Mouse (Mus musculus) neutrophil, adult 83 days (primary cell): Measurements from ENCODE around the gene Zfp384. TPM values are rescaled to one million over a fixed set of nuclear protein-coding genes. Genes with fewer than 3 reads are reported as not detected.

Experiments used
- total RNA-seq, 2 experiments: library from RNA; stranded (reverse); gene quantifications; one replicate each; pipeline ENCODE4 v1.2.4; 2023

Gene Zfp384
- 10 to 100 TPM; 68.3 to 71.3 TPM for total RNA-seq

GRCm38 (mm10) chr6:125009129-125009180 is at the start of gene Zfp384:
Zfp384 (plus strand) TSS chr6:125009145.

GRCm38 (mm10) chr6:124965088-124965719 is 43.7 kb upstream of the Zfp384 start, which contains the start of gene Cops7a:
Cops7a (minus strand) TSS chr6:124965538.

GRCm38 (mm10) chr6:124996551-124997501 is 12.1 kb upstream of the Zfp384 start, which contains the start of gene Pianp:
Pianp (plus strand) TSS chr6:124996694.

GRCm38 (mm10) chr6:125039533-125040153 is 30.7 kb downstream of the Zfp384 start, which contains the start of gene Ing4:
Ing4 (plus strand) TSS chr6:125039760.

GRCm38 (mm10) chr6:125049678-125050077 is 40.7 kb downstream of the Zfp384 start, which contains the start of gene Acrbp:
Acrbp (plus strand) TSS chr6:125049689.

GRCm38 (mm10) chr6:125067571-125067995 is 58.6 kb downstream of the Zfp384 start, which contains the start of gene Lpar5:
Lpar5 (plus strand) TSS chr6:125067920.

Other genes with a start within 250 kb of the Zfp384 start
- gene Eno2, start 239.5 kb upstream of the Zfp384 start, total RNA-seq, result not detected
- not detected for gene Lrrc23, start 229.4 kb upstream of the Zfp384 start, total RNA-seq
- gene Spsb2, start 200.5 kb upstream of the Zfp384 start, total RNA-seq, result 10 to 100 TPM; 21.0 to 23.8 TPM
- 100 to 1,000 TPM; 131 to 139 TPM for gene Tpi1, start 194.8 kb upstream of the Zfp384 start, total RNA-seq
- 10 to 100 TPM; 58.2 to 61.3 TPM for gene Usp5, start 179.7 kb upstream of the Zfp384 start, total RNA-seq
- 10 to 100 TPM; 77.1 to 93.0 TPM for gene Cdca3, start 179.6 kb upstream of the Zfp384 start, total RNA-seq
- not detected for gene Gnb3, start 168.9 kb upstream of the Zfp384 start, total RNA-seq
- gene P3h3, start 151.4 kb upstream of the Zfp384 start, total RNA-seq, result under 1 TPM; 0.55 to 0.61 TPM
- under 1 TPM in 1 of 2 experiments, not detected in 1; 0.15 TPM for gene Gpr162, start 145.2 kb upstream of the Zfp384 start, total RNA-seq
- gene Cd4, start 120.9 kb upstream of the Zfp384 start, total RNA-seq, result under 1 TPM in 1 of 2 experiments, not detected in 1; 0.24 TPM
- gene Lag3, start 97.4 kb upstream of the Zfp384 start, total RNA-seq, result 1 to 10 TPM in 1 of 2 experiments, under 1 TPM in 1; 0.44 to 1.2 TPM
- 100 to 1,000 TPM in 1 of 2 experiments, 10 to 100 TPM in 1; 99.4 to 117 TPM for gene Ptms, start 89.0 kb upstream of the Zfp384 start, total RNA-seq
- 10 to 100 TPM; 89.4 to 93.4 TPM for gene Mlf2, start 77.8 kb upstream of the Zfp384 start, total RNA-seq
- gene Cops7a, start 43.6 kb upstream of the Zfp384 start, total RNA-seq, result 10 to 100 TPM; 19.9 to 22.1 TPM
- gene Pianp, start 12.5 kb upstream of the Zfp384 start, total RNA-seq, result not detected
- gene Ing4, start 30.6 kb downstream of the Zfp384 start, total RNA-seq, result 10 to 100 TPM; 63.2 to 66.2 TPM
- gene Acrbp, start 40.5 kb downstream of the Zfp384 start, total RNA-seq, result 10 to 100 TPM; 14.2 to 19.9 TPM
- gene Lpar5, start 58.8 kb downstream of the Zfp384 start, total RNA-seq, result 10 to 100 TPM; 11.4 to 13.2 TPM
- gene Chd4, start 86.8 kb downstream of the Zfp384 start, total RNA-seq, result 100 to 1,000 TPM; 177 to 182 TPM
- 10 to 100 TPM; 17.7 to 18.4 TPM for gene Nop2, start 122.8 kb downstream of the Zfp384 start, total RNA-seq
- gene Iffo1, start 136.1 kb downstream of the Zfp384 start, total RNA-seq, result 10 to 100 TPM; 34.7 to 35.5 TPM
- gene Gapdh, start 157.3 kb downstream of the Zfp384 start, total RNA-seq, result 1,000 to 10,000 TPM; 1,411 to 1,465 TPM
- gene Ncapd2, start 182.6 kb downstream of the Zfp384 start, total RNA-seq, result 100 to 1,000 TPM; 220 to 231 TPM
- gene Mrpl51, start 182.7 kb downstream of the Zfp384 start, total RNA-seq, result 10 to 100 TPM; 54.5 to 57.4 TPM
- gene Vamp1, start 206.4 kb downstream of the Zfp384 start, total RNA-seq, result 10 to 100 TPM; 20.0 to 23.2 TPM
- gene Tapbpl, start 222.7 kb downstream of the Zfp384 start, total RNA-seq, result 10 to 100 TPM; 11.2 to 13.5 TPM
- gene Cd27, start 227.9 kb downstream of the Zfp384 start, total RNA-seq, result 1 to 10 TPM in 1 of 2 experiments, not detected in 1; 1.7 TPM